ENCODE assay signal across 7 mouse cellular contexts in the genomic region with DNA sequence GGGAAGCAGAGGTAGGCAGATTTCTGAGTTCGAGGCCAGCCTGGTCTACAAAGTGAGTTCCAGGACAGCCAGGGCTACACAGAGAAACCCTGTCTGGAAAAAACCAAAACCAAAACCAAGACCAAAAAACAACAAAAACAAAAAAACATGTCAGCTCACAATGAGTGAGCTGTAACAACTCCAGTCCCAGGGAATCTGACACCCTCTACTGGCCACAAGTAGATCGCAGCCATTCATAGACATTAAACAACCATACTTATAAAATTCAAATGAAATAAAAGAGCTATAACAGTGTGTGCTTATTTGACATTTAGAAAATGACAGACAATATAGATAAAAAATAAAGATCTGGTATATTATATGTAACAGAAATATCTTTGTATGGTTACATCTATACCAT. TPM values are rescaled to one million over a fixed set of nuclear protein-coding genes. Genes with fewer than 3 reads are reported as not detected.
DNase-seq lines count a peak whose midpoint lies in the region; ATAC-seq lines count a peak whose summit lies in the region.

No protein-coding gene starts in this region.

- no peaks in the 10 kb centered on the region for H3K4me1 ChIP-seq in liver, embryonic 11.5 days (replicated peaks; ENCODE audit: control insufficient read depth, insufficient read depth, low read length)

- no peak overlapping the region for H3K4me2 ChIP-seq in liver, embryonic 11.5 days

- peaks cover 18% of the 10 kb centered on the region; the same call in 1 of the 2 replicates for H3K36me3 ChIP-seq in liver, embryonic 11.5 days (ENCODE audit: control insufficient read depth, insufficient read depth, low read length)

- H3K27ac ChIP-seq in liver, embryonic 11.5 days (ENCODE audit: low read depth, low read length): no peak overlapping the region

- WGBS in liver, embryonic 11.5 days: 82% methylated on average over 2 of the region's 2 CpGs

- no peaks in the 10 kb centered on the region for H3K27me3 ChIP-seq in liver, embryonic 11.5 days (replicated peaks; ENCODE audit: control insufficient read depth, insufficient read depth, low read length)

- H3K4me3 ChIP-seq in liver, embryonic 11.5 days (ENCODE audit: low read depth, low read length): no peak overlapping the region

- H3K9me3 ChIP-seq in liver, embryonic 11.5 days (ENCODE audit: control insufficient read depth, low read length): no peaks in the 10 kb centered on the region

- peak; percentile 31 for DNase-seq in layer of hippocampus, adult 11-12 months (ENCODE audit: low spot score)
- DNase-seq in layer of hippocampus, postnatal 36 days: no peak
- DNase-seq in ES-CJ7 (ENCODE audit: low read depth, low spot score): peak; percentile 41
- DNase-seq in liver, embryonic 11.5 days (ENCODE audit: low spot score): no peak
- peak; percentile 37 to 69 for DNase-seq in spleen, postnatal 4 days (ENCODE audit: low spot score in 2 of 2)
- no peak for DNase-seq in cerebellum, adult 9-10 months

- peak; percentile 81 for ATAC-seq in activated CD4-positive, CD25-positive, alpha-beta regulatory T cell, adult 4 months
- 0 out of 2 replicates have a peak, but pooled peaks have one; percentile 29 for ATAC-seq in liver, embryonic 11.5 days (replicated peaks; ENCODE audit: low FRiP score)

- no peak overlapping the region for H3K9ac ChIP-seq in liver, embryonic 11.5 days (ENCODE audit: low read depth, low read length)

RNA-seq across cellular contexts. Expression of a gene that starts 23.4 kb away (rescaled TPM):
- total RNA-seq in layer of hippocampus, postnatal 36 days (2021): 10 to 100 TPM; 47.9 to 51.2 TPM
- polyA plus RNA-seq in activated CD4-positive, CD25-positive, alpha-beta regulatory T cell, adult 4 months (2017; shearing (Covaris generic)): 100 to 1,000 TPM; 138 to 148 TPM
- 74.7 and 81.7 TPM in 2 replicates for polyA plus RNA-seq in liver, embryonic 11.5 days (2014; fragmentation: Nextera tagmentation; extraction: Ambion mirVana)

RNA-seq across cellular contexts. Expression of a gene that starts 37.1 kb away (rescaled TPM):
- total RNA-seq in layer of hippocampus, postnatal 36 days (2021): 100 to 1,000 TPM; 117 to 128 TPM
- polyA plus RNA-seq in activated CD4-positive, CD25-positive, alpha-beta regulatory T cell, adult 4 months (2017; shearing (Covaris generic)): 10 to 100 TPM; 11.8 to 19.7 TPM
- polyA plus RNA-seq in liver, embryonic 11.5 days (2014; fragmentation: Nextera tagmentation; extraction: Ambion mirVana): 146 and 152 TPM in 2 replicates

RNA-seq across cellular contexts. Expression of a gene that starts 38.4 kb away (rescaled TPM):
- total RNA-seq in layer of hippocampus, postnatal 36 days (2021): 10 to 100 TPM; 48.3 to 50.3 TPM
- 10 to 100 TPM; 35.2 to 74.5 TPM for polyA plus RNA-seq in activated CD4-positive, CD25-positive, alpha-beta regulatory T cell, adult 4 months (2017; shearing (Covaris generic))
- 65.1 and 68.1 TPM in 2 replicates for polyA plus RNA-seq in liver, embryonic 11.5 days (2014; fragmentation: Nextera tagmentation; extraction: Ambion mirVana)

RNA-seq across cellular contexts. Expression of a gene that starts 38.7 kb away (rescaled TPM):
- total RNA-seq in layer of hippocampus, postnatal 36 days (2021): under 1 TPM; 0.60 to 0.66 TPM
- polyA plus RNA-seq in activated CD4-positive, CD25-positive, alpha-beta regulatory T cell, adult 4 months (2017; shearing (Covaris generic)): not detected
- polyA plus RNA-seq in liver, embryonic 11.5 days (2014; fragmentation: Nextera tagmentation; extraction: Ambion mirVana): 1.3 and 1.7 TPM in 2 replicates

Comparison
In these comparisons a context has a peak if more than half of its experiments do, and no peak if none do; other contexts are left out.
1. DNase-seq: peak in layer of hippocampus, adult 11-12 months (single experiment), ES-CJ7 (single experiment) and spleen, postnatal 4 days (2 of 2); none in layer of hippocampus, postnatal 36 days (0 of 2), liver, embryonic 11.5 days (single experiment) and cerebellum, adult 9-10 months (single experiment).